Mouse (Mus musculus): ENCODE measurements around the gene Moap1. TPM values are rescaled to one million over a fixed set of nuclear protein-coding genes. Genes with fewer than 3 reads are reported as not detected.

Gene Moap1
- polyA plus RNA-seq, 1 experiment from 2014 or later: 17.8 TPM

- Histone ChIP-seq H3K36me3 (ENCODE audit: control insufficient read depth, insufficient read depth, low read length) (no peaks in the 10 kb centered on the region), H3K27ac (replicated peaks; ENCODE audit: low read depth, low read length) (no peak overlapping the region), H3K4me3 (ENCODE audit: low read depth, low read length) (no peak overlapping the region), H3K27me3 (replicated peaks; ENCODE audit: control insufficient read depth, insufficient read depth, low read length) (no peaks in the 10 kb centered on the region), H3K9ac (ENCODE audit: low read depth, low read length) (no peak overlapping the region), H3K4me1 (ENCODE audit: control insufficient read depth, insufficient read depth, low read length) (peaks cover 12% of the 10 kb centered on the region), H3K9me3 (ENCODE audit: control insufficient read depth, low read length) (no peaks in the 10 kb centered on the region), H3K4me2 (ENCODE audit: low read depth, low read length) (no peak overlapping the region)
- WGBS: 13% methylated on average over 5 of the region's 5 CpGs
- DNase-seq (ENCODE audit: low spot score) (no peak), ATAC-seq (ENCODE audit: low read depth) (no peak)
Observed at GRCm38 (mm10) chr12:102733381-102733780, 10.1 kb downstream of the Moap1 start.

- Histone ChIP-seq H3K27me3 (replicated peaks; ENCODE audit: control insufficient read depth, insufficient read depth, low read length) (no peaks in the 10 kb centered on the region), H3K36me3 (ENCODE audit: control insufficient read depth, insufficient read depth, low read length) (no peaks in the 10 kb centered on the region), H3K9ac (ENCODE audit: low read depth, low read length) (peak overlapping the region; percentile 19; the same call in 1 of the 2 replicates), H3K4me1 (ENCODE audit: control insufficient read depth, insufficient read depth, low read length) (peaks cover 12% of the 10 kb centered on the region), H3K4me3 (ENCODE audit: low read depth, low read length) (peak overlapping the region; percentile 26), H3K4me2 (ENCODE audit: low read depth, low read length) (peak overlapping the region; percentile 51), H3K27ac (replicated peaks; ENCODE audit: low read depth, low read length) (peak overlapping the region; percentile 77), H3K9me3 (ENCODE audit: control insufficient read depth, low read length) (no peaks in the 10 kb centered on the region)
- ATAC-seq (ENCODE audit: low read depth) (peak; percentile 21; the same call in 1 of the 2 replicates), DNase-seq (ENCODE audit: low spot score) (no peak)
- 36% methylated on average over 16 of the region's 16 CpGs for WGBS
Observed at GRCm38 (mm10) chr12:102730798-102731619, 12.5 kb downstream of the Moap1 start.

- Histone ChIP-seq H3K4me3 (ENCODE audit: low read depth, low read length) (peak overlapping the region; percentile 26), H3K9ac (ENCODE audit: low read depth, low read length) (peak overlapping the region; percentile 19; the same call in 1 of the 2 replicates), H3K4me2 (ENCODE audit: low read depth, low read length) (peak overlapping the region; percentile 51), H3K4me1 (ENCODE audit: control insufficient read depth, insufficient read depth, low read length) (peaks cover 16% of the 10 kb centered on the region), H3K9me3 (ENCODE audit: control insufficient read depth, low read length) (no peaks in the 10 kb centered on the region), H3K27ac (replicated peaks; ENCODE audit: low read depth, low read length) (peak overlapping the region; percentile 77), H3K36me3 (ENCODE audit: control insufficient read depth, insufficient read depth, low read length) (no peaks in the 10 kb centered on the region), H3K27me3 (replicated peaks; ENCODE audit: control insufficient read depth, insufficient read depth, low read length) (no peaks in the 10 kb centered on the region)
- 33% methylated on average over 26 of the region's 26 CpGs for WGBS
- ATAC-seq (ENCODE audit: low read depth) (peak; percentile 98), DNase-seq (ENCODE audit: low spot score) (peak; percentile 96)
Observed at GRCm38 (mm10) chr12:102729855-102730797, 13.3 kb downstream of the Moap1 start.

GRCm38 (mm10) chr12:102725761-102726175, 17.7 kb downstream of the Moap1 start:
- 63% methylated on average over 7 of the region's 7 CpGs for WGBS
- Histone ChIP-seq H3K9me3 (ENCODE audit: control insufficient read depth, low read length) (no peaks in the 10 kb centered on the region), H3K36me3 (ENCODE audit: control insufficient read depth, insufficient read depth, low read length) (no peaks in the 10 kb centered on the region), H3K27ac (replicated peaks; ENCODE audit: low read depth, low read length) (no peak overlapping the region), H3K27me3 (replicated peaks; ENCODE audit: control insufficient read depth, insufficient read depth, low read length) (no peaks in the 10 kb centered on the region), H3K4me3 (ENCODE audit: low read depth, low read length) (no peak overlapping the region), H3K4me1 (ENCODE audit: control insufficient read depth, insufficient read depth, low read length) (peaks cover 13% of the 10 kb centered on the region), H3K9ac (ENCODE audit: low read depth, low read length) (no peak overlapping the region), H3K4me2 (ENCODE audit: low read depth, low read length) (no peak overlapping the region)
- DNase-seq (ENCODE audit: low spot score) (no peak), ATAC-seq (ENCODE audit: low read depth) (no peak)

- 90% methylated on average over 6 of the region's 6 CpGs for WGBS
- DNase-seq (ENCODE audit: low spot score): no peak
Observed at GRCm38 (mm10) chr12:102725146-102725545, 18.3 kb downstream of the Moap1 start.

GRCm38 (mm10) chr12:102723861-102724260, 19.6 kb downstream of the Moap1 start:
- DNase-seq (ENCODE audit: low spot score): no peak
- 0 out of 2 replicates have a peak, but pooled peaks cover 4% of the 10 kb centered on the region for H3K4me1 ChIP-seq (ENCODE audit: control insufficient read depth, insufficient read depth, low read length)
- no peak overlapping the region for H3K4me3 ChIP-seq (ENCODE audit: low read depth, low read length)
- no peak overlapping the region for H3K27ac ChIP-seq (replicated peaks; ENCODE audit: low read depth, low read length)
- ATAC-seq (ENCODE audit: low read depth): no peak
- no peaks in the 10 kb centered on the region for H3K27me3 ChIP-seq (replicated peaks; ENCODE audit: control insufficient read depth, insufficient read depth, low read length)
- H3K4me2 ChIP-seq (ENCODE audit: low read depth, low read length): no peak overlapping the region
- H3K9me3 ChIP-seq (ENCODE audit: control insufficient read depth, low read length): no peaks in the 10 kb centered on the region
- no peak overlapping the region for H3K9ac ChIP-seq (ENCODE audit: low read depth, low read length)
- H3K36me3 ChIP-seq (ENCODE audit: control insufficient read depth, insufficient read depth, low read length): no peaks in the 10 kb centered on the region
- 60% methylated on average over 6 of the region's 6 CpGs for WGBS

More at GRCm38 (mm10) chr12:102725146-102725545, 18.3 kb downstream of the Moap1 start:
- Histone ChIP-seq H3K9ac (ENCODE audit: low read depth, low read length) (no peak overlapping the region), H3K4me3 (ENCODE audit: low read depth, low read length) (no peak overlapping the region), H3K27me3 (replicated peaks; ENCODE audit: control insufficient read depth, insufficient read depth, low read length) (no peaks in the 10 kb centered on the region), H3K4me2 (ENCODE audit: low read depth, low read length) (no peak overlapping the region), H3K4me1 (ENCODE audit: control insufficient read depth, insufficient read depth, low read length) (peaks cover 6% of the 10 kb centered on the region; the same call in 1 of the 2 replicates), H3K36me3 (ENCODE audit: control insufficient read depth, insufficient read depth, low read length) (no peaks in the 10 kb centered on the region), H3K27ac (replicated peaks; ENCODE audit: low read depth, low read length) (no peak overlapping the region), H3K9me3 (ENCODE audit: control insufficient read depth, low read length) (no peaks in the 10 kb centered on the region)
- ATAC-seq (ENCODE audit: low read depth): no peak

GRCm38 (mm10) chr12:102722966-102723365, 20.5 kb downstream of the Moap1 start:
- Histone ChIP-seq H3K9ac (ENCODE audit: low read depth, low read length) (no peak overlapping the region), H3K9me3 (ENCODE audit: control insufficient read depth, low read length) (no peaks in the 10 kb centered on the region), H3K27ac (replicated peaks; ENCODE audit: low read depth, low read length) (no peak overlapping the region), H3K4me3 (ENCODE audit: low read depth, low read length) (no peak overlapping the region), H3K4me1 (ENCODE audit: control insufficient read depth, insufficient read depth, low read length) (0 out of 2 replicates have a peak, but pooled peaks cover 4% of the 10 kb centered on the region), H3K4me2 (ENCODE audit: low read depth, low read length) (no peak overlapping the region), H3K27me3 (replicated peaks; ENCODE audit: control insufficient read depth, insufficient read depth, low read length) (no peaks in the 10 kb centered on the region), H3K36me3 (ENCODE audit: control insufficient read depth, insufficient read depth, low read length) (no peaks in the 10 kb centered on the region)
- no peak for ATAC-seq (ENCODE audit: low read depth)
- DNase-seq (ENCODE audit: low spot score): no peak
- 68% methylated on average over 8 of the region's 8 CpGs for WGBS

- WGBS: 43% methylated on average over 11 of the region's 11 CpGs
- Histone ChIP-seq H3K4me3 (ENCODE audit: low read depth, low read length) (no peak overlapping the region), H3K4me2 (ENCODE audit: low read depth, low read length) (no peak overlapping the region), H3K36me3 (ENCODE audit: control insufficient read depth, insufficient read depth, low read length) (no peaks in the 10 kb centered on the region), H3K27me3 (replicated peaks; ENCODE audit: control insufficient read depth, insufficient read depth, low read length) (no peaks in the 10 kb centered on the region), H3K27ac (replicated peaks; ENCODE audit: low read depth, low read length) (no peak overlapping the region), H3K4me1 (ENCODE audit: control insufficient read depth, insufficient read depth, low read length) (0 out of 2 replicates have a peak, but pooled peaks cover 4% of the 10 kb centered on the region), H3K9ac (ENCODE audit: low read depth, low read length) (no peak overlapping the region), H3K9me3 (ENCODE audit: control insufficient read depth, low read length) (no peaks in the 10 kb centered on the region)
- ATAC-seq (ENCODE audit: low read depth) (no peak; the same call in 1 of the 2 replicates), DNase-seq (ENCODE audit: low spot score) (no peak)
Observed at GRCm38 (mm10) chr12:102722451-102722850, 21.0 kb downstream of the Moap1 start.

Data from embryonic facial prominence, embryonic 14.5 days (tissue).